Mouse (Mus musculus): ENCODE measurements around the gene Gm10392.

DNA sequence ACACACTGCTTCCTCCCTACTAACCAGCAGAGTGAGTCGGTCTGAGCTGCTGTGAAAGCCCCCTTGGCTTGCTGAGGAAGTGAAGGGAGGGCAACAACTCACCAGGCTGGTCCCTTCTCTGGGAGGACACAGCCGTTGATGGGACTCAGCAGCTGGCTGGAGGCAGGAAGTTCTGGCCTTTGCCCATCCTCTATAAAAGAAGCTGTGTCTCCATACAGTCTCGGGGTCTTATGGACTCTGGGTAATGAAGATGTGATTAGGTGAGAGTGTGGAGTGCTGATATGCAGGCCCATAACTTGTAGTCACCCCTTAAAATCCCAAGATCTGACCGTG is 24.7 kb downstream of the Gm10392 start:
- TF ChIP-seq HCFC1 (IDR thresholded peaks at IDR 0.05; ENCODE audit: borderline replicate concordance, insufficient read depth, low read length) (no peak), ZC3H11A (IDR thresholded peaks at IDR 0.05; ENCODE audit: borderline replicate concordance, low read depth, low read length) (no peak)

All from ES-E14 (cell line).